Mouse (Mus musculus) forebrain, embryonic 11.5 days (tissue): ENCODE measurements around the gene Piwil1. TPM values are rescaled to one million over a fixed set of nuclear protein-coding genes. Genes with fewer than 3 reads are reported as not detected.
A peak's percentile ranks its signal among the peaks of the same experiment; 100 is the strongest.
"Not testable (repeated sequence)": the region's sequence is repeated elsewhere in the genome, so short reads cannot be mapped to it uniquely, and the experiment has no call there.

Experiments used
- ATAC-seq: fragments of 200-750 bp; cut with Nextera tagmentation; replicated peaks from 2 replicates; pipeline ENCODE4 v1.8.0; 2017; ENCODE audit warnings: moderate TSS enrichment; ENCODE audit not compliant: low FRiP score
- DNase-seq: peaks from one replicate; pipeline ENCODE4 v3.0.0-alpha.2; 2017; ENCODE audit warnings: low spot score
- H3K27ac ChIP-seq: fragments of 300-500 bp; sonication (generic); 2 replicates; pipeline ENCODE4 v1.5.1; 2014; ENCODE audit warnings: low read depth, low read length
- H3K27me3 ChIP-seq: fragments of 300-500 bp; sonication (generic); 2 replicates; pipeline ENCODE4 v1.6.1; 2014; ENCODE audit warnings: mild to moderate bottlenecking, low read length, mixed read lengths; ENCODE audit not compliant: control insufficient read depth, insufficient read depth
- H3K36me3 ChIP-seq: fragments of 300-500 bp; sonication (generic); 2 replicates; pipeline ENCODE4 v1.6.1; 2014; ENCODE audit warnings: mild to moderate bottlenecking, low read length, moderate library complexity, mixed read lengths; ENCODE audit not compliant: control insufficient read depth, insufficient read depth
- H3K4me1 ChIP-seq: fragments of 300-500 bp; sonication (generic); replicated peaks from 2 replicates; pipeline ENCODE4 v1.6.1; 2014; ENCODE audit warnings: low read length, mixed read lengths; ENCODE audit not compliant: control insufficient read depth, insufficient read depth
- H3K4me2 ChIP-seq: fragments of 300-500 bp; sonication (generic); 2 replicates; pipeline ENCODE4 v1.6.1; 2014; ENCODE audit warnings: low read depth, mild to moderate bottlenecking, low read length, moderate library complexity, mixed read lengths; ENCODE audit not compliant: severe bottlenecking
- H3K4me3 ChIP-seq: fragments of 300-500 bp; sonication (generic); 2 replicates; pipeline ENCODE4 v1.5.1; 2014; ENCODE audit warnings: low read depth, low read length
- H3K9ac ChIP-seq: fragments of 300-500 bp; sonication (generic); 2 replicates; pipeline ENCODE4 v1.6.1; 2014; ENCODE audit warnings: low read length
- H3K9me3 ChIP-seq: fragments of 300-500 bp; sonication (generic); 2 replicates; pipeline ENCODE4 v1.6.1; 2016; ENCODE audit warnings: low read length, mixed read lengths; ENCODE audit not compliant: control insufficient read depth
- WGBS: fragments of 180-500 bp; shearing (Covaris S2); extraction: QIAGEN DNeasy Blood & Tissue Kit; methylation state at CpG from one replicate; pipeline ENCODE4 v1.1.7; 2014; 5-methylcytosine and 5-hydroxymethylcytosine counted together
- polyA plus RNA-seq: library from polyadenylated mRNA; unstranded; fragments of >200 nt; fragmentation: Nextera tagmentation; extraction: Ambion mirVana; gene quantifications from 2 replicates; pipeline ENCODE4 v1.2.1, GENCODE M21; 2014

The Piwil1 gene
- polyA plus RNA-seq, 1 experiment from 2014 or later: not detected

DNA sequence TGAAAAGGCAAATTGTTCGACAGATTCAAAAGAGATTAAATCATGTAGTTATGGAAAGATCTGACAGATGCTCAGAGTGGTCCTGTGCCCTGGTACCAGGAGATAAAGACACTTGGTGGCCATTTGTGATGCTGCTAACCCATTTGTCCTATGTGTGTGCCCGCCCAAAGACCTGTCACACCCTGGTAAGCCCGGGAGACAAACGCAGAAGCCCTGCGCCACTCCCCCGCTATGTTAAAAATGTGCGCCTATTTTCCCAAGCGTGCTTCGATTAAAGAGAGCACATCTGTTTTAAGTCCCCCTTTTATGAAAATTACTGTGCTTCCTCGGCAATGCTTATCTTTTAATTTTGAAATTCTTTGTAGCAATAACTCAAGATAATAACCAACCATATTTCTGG lies 1.4 kb downstream of the Piwil1 start:
- Histone ChIP-seq H3K4me1 (0 out of 2 replicates have a peak, but pooled peaks cover 1% of the 10 kb centered on the region), H3K27ac (no peak overlapping the region), H3K27me3 (no peaks in the 10 kb centered on the region), H3K36me3 (no peaks in the 10 kb centered on the region), H3K4me3 (no peak overlapping the region), H3K9ac (no peak overlapping the region), H3K9me3 (no peaks in the 10 kb centered on the region), H3K4me2 (peak overlapping the region; percentile 24; the same call in 1 of the 2 replicates)
- ATAC-seq (no peak), DNase-seq (no peak)
- WGBS: 10% methylated on average over 10 of the region's 10 CpGs

DNA sequence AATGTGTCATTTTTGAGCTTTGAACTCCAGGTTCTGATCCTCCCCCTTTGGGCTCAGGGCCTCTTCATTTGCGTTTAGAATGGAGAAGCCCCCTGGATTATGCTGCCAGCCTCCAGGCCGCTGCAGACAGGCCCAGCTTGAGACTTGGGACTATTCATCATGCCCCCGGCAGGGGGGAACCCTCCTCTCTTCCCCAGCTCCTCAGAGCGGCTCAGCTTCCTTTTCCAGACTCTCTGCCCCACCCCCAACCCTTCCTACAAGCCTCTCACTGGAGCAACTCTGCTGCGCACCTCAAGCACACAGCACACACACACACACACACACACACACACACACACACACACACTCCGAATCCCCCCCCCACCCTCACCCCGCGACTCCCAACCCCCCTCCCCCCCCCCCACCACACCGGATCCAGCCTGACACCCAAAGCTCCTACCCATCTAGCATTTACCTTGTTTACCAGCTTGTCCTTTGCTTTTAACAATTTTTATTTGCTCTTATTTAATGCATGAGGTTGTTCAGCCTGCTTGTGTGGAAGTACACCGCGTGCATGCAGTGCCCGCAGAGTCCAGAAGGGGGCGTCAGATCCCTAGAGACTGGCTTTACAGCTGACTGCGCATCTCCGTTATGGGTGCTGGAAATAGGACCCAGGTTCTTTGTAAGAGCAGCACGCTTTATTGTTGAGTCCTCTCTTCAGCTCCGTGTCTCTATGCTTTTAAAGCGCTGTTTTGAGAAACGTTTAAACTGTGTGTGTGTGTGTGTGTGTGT lies 2.0 kb downstream of the Piwil1 start:
- no peaks in the 10 kb centered on the region for H3K36me3 ChIP-seq
- peak; percentile 81 for DNase-seq
- WGBS: 36% methylated on average over 16 of the region's 19 CpGs
- peak; percentile 83 for ATAC-seq
- H3K4me2 ChIP-seq: peak overlapping the region; percentile 24; the same call in 1 of the 2 replicates
- no peak overlapping the region for H3K9ac ChIP-seq
- H3K4me1 ChIP-seq: 0 out of 2 replicates have a peak, but pooled peaks cover 1% of the 10 kb centered on the region
- H3K9me3 ChIP-seq: no peaks in the 10 kb centered on the region
- H3K27me3 ChIP-seq: no peaks in the 10 kb centered on the region
- no peak overlapping the region for H3K27ac ChIP-seq
- no peak overlapping the region for H3K4me3 ChIP-seq

DNA sequence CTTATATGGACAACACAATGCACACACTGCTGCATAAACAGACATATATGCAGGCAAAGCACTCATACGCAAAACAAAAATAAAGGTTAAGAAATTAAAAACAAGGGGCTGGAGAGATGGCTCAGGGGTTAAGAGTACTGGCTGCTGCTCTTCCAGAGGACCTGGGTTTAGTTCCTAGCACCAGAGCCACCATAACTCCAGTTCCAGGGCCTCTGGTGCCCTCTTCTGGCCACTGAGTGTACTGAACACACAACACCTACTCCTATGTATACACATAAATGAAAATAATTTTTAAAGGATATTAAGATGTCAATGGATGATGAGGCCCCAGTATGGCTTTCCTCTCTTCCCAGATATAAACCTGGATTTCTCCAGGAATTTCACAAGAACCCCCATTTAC lies 4.1 kb downstream of the Piwil1 start:
- Histone ChIP-seq H3K4me1 (0 out of 2 replicates have a peak, but pooled peaks cover 1% of the 10 kb centered on the region), H3K4me2 (no peak overlapping the region), H3K27ac (no peak overlapping the region), H3K9ac (no peak overlapping the region), H3K4me3 (no peak overlapping the region), H3K36me3 (no peaks in the 10 kb centered on the region), H3K9me3 (no peaks in the 10 kb centered on the region), H3K27me3 (no peaks in the 10 kb centered on the region)
- WGBS: 92% methylated on average over 1 of the region's 1 CpGs
- ATAC-seq (no peak), DNase-seq (no peak)

DNA sequence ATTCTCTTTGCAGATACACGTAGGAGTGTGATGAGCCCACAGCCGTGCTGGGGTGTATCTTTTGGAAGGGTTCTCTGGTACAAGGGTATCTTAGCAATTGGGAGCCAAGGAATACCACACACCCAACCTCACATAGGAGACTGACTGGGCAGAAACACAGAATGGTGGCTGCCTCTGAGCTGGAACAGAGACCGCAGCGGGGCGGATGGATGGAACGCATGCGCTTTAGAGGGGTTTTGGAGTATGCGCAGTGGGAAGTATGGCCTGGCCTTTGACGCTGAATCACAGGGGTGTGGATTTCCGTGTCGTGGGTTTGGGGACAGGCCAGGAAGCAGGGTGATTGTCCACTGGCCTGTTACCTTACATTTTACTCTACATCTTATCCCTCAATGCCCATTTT lies 4.9 kb downstream of the Piwil1 start:
- H3K36me3 ChIP-seq: no peaks in the 10 kb centered on the region
- H3K27me3 ChIP-seq: no peaks in the 10 kb centered on the region
- 92% methylated on average over 11 of the region's 11 CpGs for WGBS
- no peak overlapping the region for H3K9ac ChIP-seq
- H3K9me3 ChIP-seq: no peaks in the 10 kb centered on the region
- H3K4me3 ChIP-seq: no peak overlapping the region
- H3K27ac ChIP-seq: no peak overlapping the region
- H3K4me2 ChIP-seq: no peak overlapping the region
- DNase-seq (no peak), ATAC-seq (no peak)
- H3K4me1 ChIP-seq: 0 out of 2 replicates have a peak, but pooled peaks cover 1% of the 10 kb centered on the region

DNA sequence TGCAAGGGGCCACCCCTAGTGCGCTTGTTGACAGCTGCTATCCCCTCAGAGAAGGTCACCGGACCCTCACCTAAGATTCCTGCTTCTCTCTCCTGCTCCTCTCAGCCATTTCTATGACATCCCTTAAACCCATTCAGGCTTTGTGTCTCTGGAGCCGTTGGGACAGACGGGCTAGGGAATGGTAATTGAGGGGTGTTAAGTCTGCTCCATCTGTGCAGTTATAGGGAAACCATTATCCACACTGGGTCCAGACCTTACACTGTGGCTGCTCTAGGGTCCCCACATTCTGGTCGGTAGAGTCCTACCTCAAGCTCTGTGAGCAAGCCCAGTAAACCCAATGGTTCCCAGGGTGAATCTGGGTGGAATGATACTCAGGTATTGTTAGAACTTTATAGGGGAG lies 6.6 kb downstream of the Piwil1 start:
- 78% methylated on average over 5 of the region's 5 CpGs for WGBS
- no peak overlapping the region for H3K27ac ChIP-seq

DNA sequence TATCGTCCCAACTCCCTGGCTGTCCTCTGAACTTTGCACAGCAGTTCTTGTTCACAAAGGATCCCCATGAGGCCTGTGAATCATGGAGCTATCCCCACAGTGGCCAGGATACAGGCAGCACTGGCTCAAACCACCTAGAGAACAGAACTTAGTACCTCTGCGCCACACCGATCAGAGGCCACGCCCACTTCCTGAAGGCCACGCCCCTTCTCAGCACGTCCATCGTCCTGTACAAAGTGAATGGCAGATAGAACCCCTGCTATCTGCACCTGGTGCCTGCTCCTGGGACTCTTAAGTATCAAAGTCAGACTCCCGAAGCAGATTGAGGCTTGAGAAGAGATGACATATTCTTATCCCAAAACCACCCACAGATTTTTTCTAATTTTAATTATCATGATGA lies 8.3 kb downstream of the Piwil1 start:
- Histone ChIP-seq H3K4me1 (no peaks in the 10 kb centered on the region), H3K9me3 (no peaks in the 10 kb centered on the region), H3K4me2 (no peak overlapping the region), H3K27ac (no peak overlapping the region), H3K27me3 (no peaks in the 10 kb centered on the region), H3K36me3 (no peaks in the 10 kb centered on the region), H3K4me3 (no peak overlapping the region), H3K9ac (no peak overlapping the region)
- 22% methylated on average over 8 of the region's 8 CpGs for WGBS
- DNase-seq (no peak), ATAC-seq (no peak)

More for the DNA sequence above, 6.6 kb downstream of the Piwil1 start:
- DNase-seq: no peak
- H3K9me3 ChIP-seq: no peaks in the 10 kb centered on the region
- H3K4me2 ChIP-seq: no peak overlapping the region
- ATAC-seq: no peak
- H3K4me3 ChIP-seq: no peak overlapping the region
- no peak overlapping the region for H3K9ac ChIP-seq
- no peaks in the 10 kb centered on the region for H3K4me1 ChIP-seq
- no peaks in the 10 kb centered on the region for H3K36me3 ChIP-seq
- H3K27me3 ChIP-seq: no peaks in the 10 kb centered on the region

DNA sequence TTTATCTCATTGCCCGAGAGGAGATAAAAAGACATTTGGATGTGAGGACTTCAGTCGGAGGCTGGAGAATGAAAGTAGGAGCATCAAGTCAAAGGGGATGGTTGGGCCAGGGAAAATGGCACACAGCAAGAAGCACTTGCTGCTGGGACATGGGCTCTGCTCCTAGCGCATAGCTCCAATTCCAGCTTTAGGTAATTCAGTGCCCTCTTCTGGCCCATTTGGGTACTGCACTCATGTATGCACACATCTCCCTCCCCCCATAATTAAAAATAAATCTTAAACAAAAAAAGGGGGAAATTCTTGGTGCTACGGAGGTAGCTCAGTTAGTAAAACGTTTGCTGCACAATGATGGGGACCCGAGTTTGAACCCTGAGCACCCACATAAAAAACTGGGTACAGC lies 9.5 kb downstream of the Piwil1 start:
- Histone ChIP-seq H3K9ac (no peak overlapping the region), H3K27me3 (no peaks in the 10 kb centered on the region), H3K9me3 (no peaks in the 10 kb centered on the region), H3K4me1 (no peaks in the 10 kb centered on the region), H3K4me2 (no peak overlapping the region), H3K27ac (no peak overlapping the region), H3K36me3 (no peaks in the 10 kb centered on the region), H3K4me3 (no peak overlapping the region)
- ATAC-seq (no peak), DNase-seq (no peak)
- WGBS: 87% methylated on average over 6 of the region's 6 CpGs

DNA sequence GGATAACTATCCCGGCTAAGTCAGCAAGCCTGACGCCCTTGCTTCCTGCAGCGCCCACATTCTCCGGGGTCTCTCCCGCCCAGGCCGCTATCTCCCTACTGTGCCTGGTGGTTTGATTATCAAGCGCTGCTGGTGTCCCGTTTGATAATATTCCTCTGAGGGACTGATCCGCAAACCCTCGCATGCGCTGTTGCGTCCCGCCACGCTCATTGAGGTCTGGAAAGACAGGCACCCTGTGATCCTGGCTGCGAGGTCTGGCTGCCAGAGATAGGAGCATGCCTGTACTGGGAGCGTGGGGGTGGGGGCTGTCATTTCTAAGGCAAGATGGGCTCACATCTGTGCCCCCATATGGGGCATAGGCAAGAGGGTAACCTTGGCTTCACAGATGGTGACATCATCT lies 12.8 kb downstream of the Piwil1 start:
- H3K4me3 ChIP-seq: no peak overlapping the region
- H3K4me1 ChIP-seq: no peaks in the 10 kb centered on the region
- H3K36me3 ChIP-seq: no peaks in the 10 kb centered on the region
- H3K27me3 ChIP-seq: no peaks in the 10 kb centered on the region
- H3K27ac ChIP-seq: no peak overlapping the region
- DNase-seq (no peak), ATAC-seq (no peak)
- 77% methylated on average over 16 of the region's 16 CpGs for WGBS
- H3K4me2 ChIP-seq: no peak overlapping the region
- no peak overlapping the region for H3K9ac ChIP-seq
- no peaks in the 10 kb centered on the region for H3K9me3 ChIP-seq

DNA sequence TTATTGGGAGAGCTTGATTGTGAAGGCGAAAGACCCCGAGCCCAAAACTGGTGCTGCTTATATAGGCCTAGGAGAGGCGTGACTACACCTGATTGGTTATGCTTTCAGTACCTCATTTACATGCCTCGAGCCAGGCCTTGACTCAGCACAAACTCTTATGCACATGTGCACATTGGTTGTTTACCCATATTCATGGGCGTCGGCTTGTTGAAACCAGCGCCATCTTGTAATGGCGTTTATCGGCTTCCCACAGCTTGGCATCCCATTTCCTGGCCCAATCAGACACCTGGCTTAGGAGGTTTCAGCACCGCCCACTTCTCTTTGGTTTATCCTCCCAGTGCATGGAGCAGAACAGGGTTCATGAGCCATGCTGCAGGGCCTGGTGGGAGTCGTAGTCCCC lies 18.1 kb downstream of the Piwil1 start:
- H3K9ac ChIP-seq, H3K36me3 ChIP-seq, H3K27ac ChIP-seq, ATAC-seq, H3K9me3 ChIP-seq, H3K4me3 ChIP-seq, DNase-seq, H3K27me3 ChIP-seq, H3K4me1 ChIP-seq, H3K4me2 ChIP-seq: not testable (repeated sequence)
- 93% methylated on average over 11 of the region's 11 CpGs for WGBS
